Mouse (Mus musculus): ENCODE results near the gene Gapvd1. TPM values are rescaled to one million over a fixed set of nuclear protein-coding genes. Genes with fewer than 3 reads are reported as not detected.

The Gapvd1 gene
- polyA plus RNA-seq, 1 experiment from 2014 or later = 65.0 TPM

Other genes with a start within 250 kb of the Gapvd1 start
- 931 and 1,133 TPM in 2 replicates for gene Hspa5, start 16.7 kb upstream of the Gapvd1 start, polyA plus RNA-seq (2014; fragmentation: Nextera tagmentation; extraction: Ambion mirVana)
- gene Rabepk, start 44.7 kb upstream of the Gapvd1 start, polyA plus RNA-seq (2014; fragmentation: Nextera tagmentation; extraction: Ambion mirVana) = 29.2 and 29.7 TPM in 2 replicates
- gene Fbxw2, start 71.1 kb upstream of the Gapvd1 start, polyA plus RNA-seq (2014; fragmentation: Nextera tagmentation; extraction: Ambion mirVana) = 46.9 and 61.2 TPM in 2 replicates
- not detected in 2 replicates for gene Gm34653, start 77.8 kb upstream of the Gapvd1 start, polyA plus RNA-seq (2014; fragmentation: Nextera tagmentation; extraction: Ambion mirVana)
- gene Cutal, start 119.2 kb upstream of the Gapvd1 start, polyA plus RNA-seq (2014; fragmentation: Nextera tagmentation; extraction: Ambion mirVana) = 0.14 TPM in 1 of 2 replicates, not detected in the other
- gene Psmd5, start 119.7 kb upstream of the Gapvd1 start, polyA plus RNA-seq (2014; fragmentation: Nextera tagmentation; extraction: Ambion mirVana) = 68.0 and 71.6 TPM in 2 replicates
- gene Phf19, start 158.8 kb upstream of the Gapvd1 start, polyA plus RNA-seq (2014; fragmentation: Nextera tagmentation; extraction: Ambion mirVana) = 2.7 and 5.3 TPM in 2 replicates
- gene Traf1, start 206.5 kb upstream of the Gapvd1 start, polyA plus RNA-seq (2014; fragmentation: Nextera tagmentation; extraction: Ambion mirVana) = 0.65 and 1.3 TPM in 2 replicates

All from heart, embryonic 11.5 days (tissue).